Mouse (Mus musculus) Patski (cell line): Measurements from ENCODE around the gene Pign. TPM values are rescaled to one million over a fixed set of nuclear protein-coding genes. Genes with fewer than 3 reads are reported as not detected.
A peak's percentile ranks its signal among the peaks of the same experiment; 100 is the strongest.

Source experiments
- ATAC-seq: fragments of 100-300 bp; one replicate; pipeline ENCODE4 v1.8.0; 2021
- CTCF ChIA-PET: fragments of 350-600 bp; sonication (Branson Sonifier 250); formaldehyde crosslinking; loops from one replicate; lab custom pipeline; 2022; ENCODE audit warnings: inconsistent platforms; lab: Charles Lee
- POLR2A ChIA-PET: fragments of 350-600 bp; sonication (Branson Sonifier 250); formaldehyde crosslinking; loops from one replicate; lab custom pipeline; 2022; ENCODE audit warnings: antibody characterized with exemption, inconsistent platforms; lab: Charles Lee
- DNase-seq: peaks from one replicate; pipeline ENCODE4 v3.0.0-alpha.2; 2011; ENCODE audit warnings: low read depth, low spot score
- H3K27me3 ChIP-seq: fragments of 371-371 bp; one replicate; pipeline ENCODE4 v1.5.1; 2021
- CTCF ChIP-seq: fragments of 100-300 bp; IDR thresholded peaks from one replicate; pipeline ENCODE4 v1.5.1; 2021
- in situ Hi-C: fragments of 300-500 bp; cut with MboI; formaldehyde crosslinking; loops from 3 replicates; pipeline ENCODE4 v1.11.1; 2018; ENCODE audit warnings: low pct_unique_long_range_greater_than_20kb, mixed read lengths
- polyA plus RNA-seq: library from polyadenylated mRNA; unstranded; gene quantifications from one replicate; pipeline ENCODE4 v1.2.3, GENCODE M21; 2021

Gene Pign
- 48.5 TPM for polyA plus RNA-seq

GRCm38 (mm10) chr1:105663171-105663961 is at the start of gene Pign, which contains the start of gene Relch:
Pign (minus strand) TSS chr1:105663677.
Relch (plus strand) TSS chr1:105663861.
- peak; percentile 92 for ATAC-seq
- TF ChIP-seq CTCF = no peak
- in situ Hi-C loops = loop anchor here (5.0 to 10.0 kb wide), 2 partner anchors 351 to 734 kb away; no protein-coding TSS in a partner anchor
- H3K27me3 ChIP-seq = no peaks in the 10 kb centered on the region
- DNase-seq = peak; percentile 92
- ChIA-PET POLR2A (no interaction called here), CTCF (interaction anchor here (1.1 kb wide), 1 partner anchor 17 kb away, joined by 5 read pairs; no protein-coding TSS in a partner anchor)

GRCm38 (mm10) chr1:105712822-105713221 is 49.3 kb upstream of the Pign start:
- CTCF ChIA-PET = no interaction called here
- in situ Hi-C loops = loop anchor here (25.0 kb wide), 1 partner anchor 1049 kb away; the partner anchor contains the start of gene Kdsr
- no peak for DNase-seq

GRCm38 (mm10) chr1:105711227-105711626 is 47.8 kb upstream of the Pign start:
- H3K27me3 ChIP-seq = no peaks in the 10 kb centered on the region
- ChIA-PET POLR2A (no interaction called here), CTCF (no interaction called here)
- in situ Hi-C loops = loop anchor here (25.0 kb wide), 1 partner anchor 1051 kb away; the partner anchor contains the start of gene Kdsr
- no peak for ATAC-seq
- peak; percentile 6 for DNase-seq
- peak; percentile 46 for TF ChIP-seq CTCF

More at GRCm38 (mm10) chr1:105712822-105713221, 49.3 kb upstream of the Pign start:
- no peak for TF ChIP-seq CTCF
- H3K27me3 ChIP-seq = no peaks in the 10 kb centered on the region
- no peak for ATAC-seq
- POLR2A ChIA-PET = no interaction called here

GRCm38 (mm10) chr1:105709415-105709814 is 45.9 kb upstream of the Pign start:
- ATAC-seq (no peak), DNase-seq (no peak)
- no peak for TF ChIP-seq CTCF
- POLR2A ChIA-PET = no interaction called here
- H3K27me3 ChIP-seq = no peaks in the 10 kb centered on the region
- in situ Hi-C loops = loop anchor here (25.0 kb wide), 1 partner anchor 1053 kb away; the partner anchor contains the start of gene Kdsr
- CTCF ChIA-PET = no interaction called here

- ChIA-PET CTCF (no interaction called here), POLR2A (no interaction called here)
- in situ Hi-C loops = loop anchor here (25.0 kb wide), 1 partner anchor 1061 kb away; the partner anchor contains the start of gene Kdsr
- no peak for DNase-seq
- TF ChIP-seq CTCF = no peak
- no peak for ATAC-seq
- no peaks in the 10 kb centered on the region for H3K27me3 ChIP-seq
Measured at GRCm38 (mm10) chr1:105700984-105701530, 37.6 kb upstream of the Pign start.

- DNase-seq = no peak
- H3K27me3 ChIP-seq = no peaks in the 10 kb centered on the region
- in situ Hi-C loops = no loop called here
- no peak for ATAC-seq
- CTCF ChIA-PET = no interaction called here
- no peak for TF ChIP-seq CTCF
- POLR2A ChIA-PET = no interaction called here
Measured at GRCm38 (mm10) chr1:105695581-105695980, 32.1 kb upstream of the Pign start.

- ChIA-PET POLR2A (no interaction called here), CTCF (no interaction called here)
- ATAC-seq (no peak), DNase-seq (no peak)
- in situ Hi-C loops = no loop called here
- no peak for TF ChIP-seq CTCF
- H3K27me3 ChIP-seq = no peaks in the 10 kb centered on the region
Measured at GRCm38 (mm10) chr1:105685501-105685900, 22.0 kb upstream of the Pign start.

GRCm38 (mm10) chr1:105680587-105680986 is 17.1 kb upstream of the Pign start:
- peak; percentile 51 for ATAC-seq
- POLR2A ChIA-PET = no interaction called here
- no peaks in the 10 kb centered on the region for H3K27me3 ChIP-seq
- peak; percentile 82 for TF ChIP-seq CTCF
- in situ Hi-C loops = no loop called here
- CTCF ChIA-PET = interaction anchor here (0.8 to 5.1 kb wide), 6 partner anchors 11 to 24 kb away, joined by 3 to 13 read pairs (median 4); partner anchors contain the start of genes Pign and Relch
- no peak for DNase-seq

GRCm38 (mm10) chr1:105674763-105675162 is 11.3 kb upstream of the Pign start:
- in situ Hi-C loops = no loop called here
- no peak for TF ChIP-seq CTCF
- no peaks in the 10 kb centered on the region for H3K27me3 ChIP-seq
- ChIA-PET CTCF (no interaction called here), POLR2A (no interaction called here)
- ATAC-seq (no peak), DNase-seq (no peak)

GRCm38 (mm10) chr1:105669700-105670099 is 6.2 kb upstream of the Pign start:
- ATAC-seq (no peak), DNase-seq (no peak)
- POLR2A ChIA-PET = interaction anchor here (0.6 to 0.8 kb wide), 2 partner anchors 49 to 161 kb away, joined by 3 to 5 read pairs; no protein-coding TSS in a partner anchor
- no peaks in the 10 kb centered on the region for H3K27me3 ChIP-seq
- CTCF ChIA-PET = interaction anchor here (1.0 to 1.8 kb wide), 2 partner anchors 11 to 48 kb away, joined by 3 to 5 read pairs; no protein-coding TSS in a partner anchor
- in situ Hi-C loops = loop anchor here (10.0 kb wide), 1 partner anchor 345 kb away; no protein-coding TSS in a partner anchor
- no peak for TF ChIP-seq CTCF
